Mouse (Mus musculus): ENCODE data around the gene Zfp142.

Zfp142 gene

DNA sequence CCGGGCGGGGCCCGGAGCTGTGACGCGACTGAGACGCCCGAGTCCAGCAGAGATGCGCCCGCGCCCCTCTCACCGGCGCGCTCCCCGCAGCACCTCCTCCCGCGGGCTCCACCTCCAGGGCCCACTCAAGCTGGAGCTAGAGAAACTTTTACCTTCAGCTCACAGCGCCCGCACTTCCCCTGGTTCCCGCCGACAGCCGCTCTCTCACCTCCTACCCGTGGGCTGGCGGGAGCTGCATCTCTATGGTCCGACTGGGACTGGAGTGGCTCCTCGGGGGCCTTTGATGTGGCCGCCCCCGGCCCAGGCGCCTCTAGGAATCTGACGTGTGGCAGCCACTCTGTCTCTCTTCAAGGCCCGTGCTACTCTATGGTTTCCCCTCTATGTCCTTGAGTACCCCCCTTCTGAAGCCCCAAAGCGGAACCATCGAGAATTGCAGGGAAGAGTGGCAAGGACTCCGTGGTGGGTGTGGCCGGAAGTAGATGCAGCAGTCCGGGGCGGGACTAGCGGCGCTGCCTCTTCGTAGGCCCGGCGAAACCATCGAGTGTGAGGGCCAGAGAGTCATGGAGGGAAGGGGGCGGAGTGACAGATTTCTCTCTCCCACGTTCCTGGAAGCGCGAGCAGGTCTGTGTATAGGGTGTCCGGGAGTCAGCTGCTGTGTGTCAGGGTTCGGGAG lies at the start of gene Zfp142, which contains the start of gene Bcs1l:
TSS of gene Zfp142 (minus strand) at position 474 of the 673 bp plus-strand sequence.
TSS of gene Bcs1l (plus strand) at position 517 of the 673 bp plus-strand sequence.
- in situ Hi-C loops (cut with MboI, MseI) = loop anchor here (25.0 kb wide), 1 partner anchor 574 kb away; the partner anchor contains the start of gene Zfand2b

DNA sequence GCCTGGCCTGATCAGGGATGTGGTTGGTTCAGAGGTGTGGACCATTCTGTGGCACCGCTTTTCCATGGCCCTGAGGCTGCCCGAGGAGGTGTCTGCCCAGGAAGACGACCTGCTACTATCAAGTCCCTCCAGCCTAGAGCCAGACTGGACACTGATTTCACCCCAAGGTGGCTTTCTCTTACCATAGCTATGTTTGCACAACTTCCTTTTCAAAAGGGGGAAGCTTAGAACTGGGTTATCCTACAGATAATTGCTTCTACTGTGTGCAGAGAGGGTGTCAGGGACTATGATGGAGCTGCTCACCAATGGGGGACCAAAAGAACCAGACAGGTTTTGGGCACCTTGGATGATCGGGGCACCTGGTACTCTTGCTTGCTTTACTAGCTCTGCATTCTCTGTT lies 44.7 kb upstream of the Zfp142 start:
- in situ Hi-C loops (cut with MboI, MseI) = no loop called here

- in situ Hi-C loops (cut with MboI, MseI) = no loop called here
Observed at GRCm38 (mm10) chr1:74628001-74628400, 40.0 kb upstream of the Zfp142 start.

- in situ Hi-C loops (cut with MboI, MseI) = no loop called here
Observed at GRCm38 (mm10) chr1:74626076-74626475, 38.0 kb upstream of the Zfp142 start.

DNA sequence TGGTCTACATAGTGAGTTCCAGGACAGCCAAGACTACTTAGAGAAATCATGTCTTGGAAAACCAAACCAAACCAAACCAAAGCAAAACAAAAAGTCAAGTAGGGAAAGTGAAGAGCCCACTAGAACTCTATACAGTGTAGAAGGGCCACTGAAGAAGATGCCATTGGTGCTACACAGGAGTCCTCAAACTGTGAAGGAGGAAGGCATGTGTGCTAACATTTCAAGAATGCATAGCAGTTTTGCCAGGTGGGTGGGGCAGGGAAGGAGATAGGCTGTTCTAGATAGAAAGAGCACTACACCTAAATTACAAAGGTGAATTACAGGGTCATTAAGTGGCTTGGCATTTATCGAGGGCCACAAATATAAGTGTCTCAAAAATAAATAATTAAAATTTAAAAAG lies 36.1 kb upstream of the Zfp142 start:
- in situ Hi-C loops (cut with MboI, MseI) = no loop called here

- in situ Hi-C loops (cut with MboI, MseI) = no loop called here
Observed at GRCm38 (mm10) chr1:74601267-74601962, 13.4 kb upstream of the Zfp142 start, which contains the start of the genes Rnf25 and Stk36. Rnf25 (minus strand) TSS chr1:74601397. Stk36 (plus strand) TSS chr1:74601445.

DNA sequence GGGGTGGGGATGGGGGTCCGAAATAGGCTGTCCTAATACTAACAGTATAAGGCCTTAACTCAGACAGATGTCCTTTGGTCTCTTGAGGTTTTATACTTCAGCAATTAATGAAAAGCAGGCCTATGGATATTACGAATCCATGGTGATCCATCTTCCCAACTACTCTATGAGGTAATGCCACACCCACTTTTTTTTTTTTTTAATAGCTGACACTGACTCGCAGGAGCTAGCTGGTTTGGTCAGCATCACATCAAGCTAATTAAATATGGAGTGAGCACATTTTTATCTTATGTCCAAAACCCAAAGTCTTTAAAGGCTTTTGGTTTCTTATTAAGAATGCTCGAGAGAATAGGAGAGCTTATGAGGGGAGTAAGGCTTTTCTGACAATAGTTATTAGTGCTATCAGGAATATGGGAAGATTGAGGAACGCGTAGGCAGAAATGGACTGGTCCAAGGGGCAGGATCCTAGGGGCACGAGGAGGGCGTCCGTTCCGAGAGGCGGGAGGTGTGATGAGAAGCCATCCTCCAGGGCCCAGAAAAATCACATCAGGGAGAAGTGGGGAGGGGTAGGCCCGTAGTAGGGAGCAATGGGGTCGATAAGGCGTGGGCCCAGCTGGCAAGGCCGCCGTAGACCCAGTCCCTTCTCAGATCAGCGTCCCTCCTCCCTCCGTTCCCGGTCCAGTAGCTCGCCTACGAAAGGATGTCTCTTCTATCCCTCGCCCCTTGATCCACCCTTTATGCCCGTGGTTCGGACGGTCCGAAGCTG lies 12.6 kb upstream of the Zfp142 start:
- in situ Hi-C loops (cut with MboI, MseI) = no loop called here

GRCm38 (mm10) chr1:74594434-74594833 lies 6.4 kb upstream of the Zfp142 start:
- in situ Hi-C loops (cut with MboI, MseI) = loop anchor here (5.0 to 25.0 kb wide), 2 partner anchors 568 to 728 kb away; partner anchors contain the start of gene Zfand2b

GRCm38 (mm10) chr1:74587233-74587772 lies 743 bp downstream of the Zfp142 start:
- in situ Hi-C loops (cut with MboI, MseI) = loop anchor here (25.0 kb wide), 1 partner anchor 575 kb away; the partner anchor contains the start of gene Zfand2b

- in situ Hi-C loops (cut with MboI, MseI) = loop anchor here (25.0 kb wide), 1 partner anchor 577 kb away; the partner anchor contains the start of gene Zfand2b
Observed at GRCm38 (mm10) chr1:74584616-74585398, 3.2 kb downstream of the Zfp142 start.

- in situ Hi-C loops (cut with MboI, MseI) = loop anchor here (25.0 kb wide), 1 partner anchor 580 kb away; the partner anchor contains the start of gene Zfand2b
Observed at GRCm38 (mm10) chr1:74582621-74583020, 5.4 kb downstream of the Zfp142 start.

DNA sequence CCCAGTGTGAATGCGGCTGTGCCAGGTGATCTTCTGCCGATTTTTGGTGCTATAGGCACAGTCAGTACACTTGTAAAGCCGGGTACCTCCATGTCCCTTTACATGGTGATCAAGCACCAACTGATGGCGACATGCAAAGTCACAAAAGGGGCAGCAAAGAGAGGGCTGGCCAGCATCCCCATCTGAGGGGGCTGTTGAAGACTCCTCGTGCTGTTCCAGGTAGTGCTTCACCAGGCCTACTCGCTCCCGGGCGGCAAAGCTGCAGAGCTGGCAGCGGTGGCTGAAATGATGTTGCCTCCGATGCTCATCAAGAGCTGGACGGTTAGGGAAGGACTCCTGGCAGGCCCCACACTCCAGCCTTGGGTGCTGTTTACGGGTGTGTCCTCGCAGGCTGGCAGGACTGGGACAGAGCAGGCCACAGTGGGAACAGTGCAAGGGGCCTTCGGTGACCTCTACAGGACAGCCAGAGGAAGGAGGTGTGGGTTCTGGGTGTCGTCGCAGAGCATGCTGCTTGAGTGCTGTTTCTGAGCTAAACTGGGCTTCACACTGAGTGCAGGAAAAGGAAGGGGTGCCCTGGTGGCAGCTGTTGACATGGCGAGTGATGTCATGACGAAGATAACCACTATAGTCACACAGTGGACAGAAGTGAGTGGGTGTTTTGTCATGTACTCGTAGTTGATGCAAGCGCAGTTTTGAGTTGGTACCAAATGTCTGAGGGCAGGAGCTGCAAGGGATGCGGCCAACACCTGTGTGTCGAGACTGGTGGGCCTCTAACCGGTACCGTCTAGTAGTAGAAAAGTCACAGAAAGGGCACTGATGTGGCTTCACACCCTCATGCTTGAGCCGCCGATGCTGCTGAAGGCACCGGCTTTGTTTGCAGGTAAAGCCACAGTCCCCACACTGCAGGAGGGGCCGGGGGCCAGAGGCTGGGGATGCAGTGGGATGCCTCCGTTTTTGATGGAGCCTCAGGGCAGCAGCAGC lies 18.0 kb downstream of the Zfp142 start:
- in situ Hi-C loops (cut with MboI, MseI) = loop anchor here (10.0 kb wide), 2 partner anchors 85 to 305 kb away; no protein-coding TSS in a partner anchor

DNA sequence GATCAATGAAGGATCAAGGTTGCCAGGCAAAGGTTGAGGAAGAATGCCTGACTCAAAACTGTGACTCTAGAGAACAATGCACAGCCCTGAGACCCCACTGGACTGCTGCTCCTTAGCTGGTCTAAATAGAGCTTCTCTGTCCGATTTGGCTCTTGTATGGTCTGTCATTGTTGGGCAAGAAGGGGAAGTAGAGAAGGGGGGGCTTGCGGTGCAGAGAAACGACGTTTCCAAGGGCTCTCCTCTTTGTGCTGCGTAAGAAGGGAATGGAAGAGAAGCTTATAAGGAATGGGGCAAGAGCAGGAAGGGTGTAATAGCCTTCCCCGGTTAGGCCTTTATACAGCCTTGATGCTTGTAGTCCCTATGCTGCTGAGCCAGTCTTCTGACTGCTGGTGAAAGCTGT lies 22.2 kb downstream of the Zfp142 start:
- in situ Hi-C loops (cut with MboI, MseI) = no loop called here

DNA sequence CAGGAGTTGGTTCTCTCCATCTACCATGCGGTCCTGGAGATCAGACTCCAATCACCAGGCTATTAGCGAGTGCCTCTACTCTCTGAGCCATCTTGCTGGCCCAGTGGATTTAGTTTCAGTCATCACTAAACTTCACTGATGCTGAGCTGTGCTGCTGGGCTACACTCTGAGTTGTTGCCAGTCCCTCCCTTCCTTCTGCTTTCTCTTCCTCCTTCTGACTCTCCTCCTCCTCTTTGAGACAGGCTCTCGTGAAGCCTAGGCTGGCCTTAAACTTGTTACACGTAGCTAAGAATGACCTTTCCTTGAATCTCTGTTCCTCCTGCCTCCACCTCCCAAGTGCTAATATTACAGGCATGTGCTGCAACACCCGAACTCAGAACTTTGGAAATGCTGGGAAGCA lies 29.0 kb downstream of the Zfp142 start:
- in situ Hi-C loops (cut with MboI, MseI) = no loop called here

- in situ Hi-C loops (cut with MboI, MseI) = no loop called here
Observed at GRCm38 (mm10) chr1:74544184-74544583, 43.9 kb downstream of the Zfp142 start, which contains the start of gene Usp37. Usp37 (minus strand) TSS chr1:74544284.

GRCm38 (mm10) chr1:74542451-74542961 lies 45.5 kb downstream of the Zfp142 start, which contains the start of gene Plcd4:
Plcd4 (plus strand) TSS chr1:74542888.
- in situ Hi-C loops (cut with MboI, MseI) = no loop called here

GRCm38 (mm10) chr1:74538650-74539049 lies 49.4 kb downstream of the Zfp142 start:
- in situ Hi-C loops (cut with MboI, MseI) = no loop called here

DNA sequence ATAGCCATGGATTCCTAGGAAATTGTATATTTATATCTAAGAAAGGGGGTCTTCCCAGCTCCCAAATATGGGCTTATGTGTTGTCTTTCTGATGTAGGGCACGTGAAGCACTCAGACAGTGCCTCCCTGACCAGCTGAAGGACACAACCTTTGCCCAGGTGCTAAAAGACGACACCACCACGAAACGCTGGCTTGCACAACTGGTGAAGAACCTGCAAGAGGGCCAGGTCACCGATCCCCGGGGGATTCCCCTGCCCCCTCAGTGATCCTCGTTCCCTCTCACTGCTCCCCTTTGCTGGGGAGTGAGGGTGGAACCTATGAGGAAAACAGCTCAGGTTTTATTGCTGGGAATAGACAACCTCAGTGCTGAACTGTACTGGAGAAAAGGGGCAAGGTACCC lies 59.5 kb downstream of the Zfp142 start:
- in situ Hi-C loops (cut with MboI, MseI) = loop anchor here (5.0 kb wide), 1 partner anchor 46 kb away; no protein-coding TSS in a partner anchor

DNA sequence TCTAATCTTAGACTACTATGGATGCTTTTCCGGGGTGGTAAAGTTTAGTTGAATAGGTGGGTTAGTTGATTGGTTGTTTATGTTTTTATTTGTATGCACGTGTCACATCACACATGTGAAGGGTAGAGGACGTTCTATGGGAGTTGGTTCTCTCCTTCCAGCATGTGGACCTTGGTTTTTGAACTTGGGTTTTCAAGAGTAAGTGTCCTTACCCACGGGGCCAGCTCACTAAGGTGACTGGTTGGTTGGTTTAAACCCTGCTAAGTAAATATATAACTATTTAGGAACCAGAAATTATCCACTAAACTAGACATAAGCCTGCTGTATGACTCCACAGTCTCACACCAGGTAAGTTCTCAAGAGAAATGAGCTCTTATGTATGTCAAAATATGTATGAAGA lies 63.3 kb downstream of the Zfp142 start:
- in situ Hi-C loops (cut with MboI, MseI) = loop anchor here (5.0 kb wide), 1 partner anchor 42 kb away; no protein-coding TSS in a partner anchor

Data from T-helper 2 cell (primary cell).